Mouse (Mus musculus): ENCODE results near the gene Adprm. TPM values are rescaled to one million over a fixed set of nuclear protein-coding genes. Genes with fewer than 3 reads are reported as not detected.

Adprm gene
- 26.8 and 31.4 TPM in 2 replicates for polyA plus RNA-seq (2021; fragmentation: Nextera tagmentation)
- long read RNA-seq, experiment 1, transcript Adprm-201 (5 exons, 1,283 nt) = major isoform, 53 of 107 reads
- long read RNA-seq, experiment 1, transcript Adprm-204 (5 exons, 1,531 nt) = minor isoform, 12 of 107 reads
- long read RNA-seq, experiment 1, partial matches to known transcripts = 8 of 107 reads
- long read RNA-seq, experiment 1, other reads (novel, unspliced or antisense) = 34 of 107 reads
- long read RNA-seq, experiment 2, transcript Adprm-201 (5 exons, 1,283 nt) = major isoform, 17 of 34 reads
- long read RNA-seq, experiment 2, partial matches to known transcripts = 1 of 34 reads
- long read RNA-seq, experiment 2, other reads (novel, unspliced or antisense) = 12 of 34 reads

GRCm38 (mm10) chr11:67052321-67052952 is at the start of gene Adprm, which contains the start of gene Sco1:
TSS of gene Adprm (minus strand) at chr11:67052594.
TSS of gene Sco1 (plus strand) at chr11:67052670.

GRCm38 (mm10) chr11:67078000-67078399 is 25.6 kb upstream of the Adprm start, which contains the start of gene Myh3:
TSS of gene Myh3 (plus strand) at chr11:67078300.

GRCm38 (mm10) chr11:67024867-67025477 is 27.4 kb downstream of the Adprm start, which contains the start of gene Tmem220:
TSS of gene Tmem220 (plus strand) at chr11:67025154.

Other genes starting within 250 kb of the Adprm start
- 0.08 and 0.09 TPM in 2 replicates for gene Pirt, start 140.6 kb downstream of the Adprm start, polyA plus RNA-seq (2021; fragmentation: Nextera tagmentation)
- gene Tmem238l, start 96.0 kb downstream of the Adprm start, polyA plus RNA-seq (2021; fragmentation: Nextera tagmentation) = not detected in 2 replicates
- 1.8 and 2.5 TPM in 2 replicates for gene Tmem220, start 27.4 kb downstream of the Adprm start, polyA plus RNA-seq (2021; fragmentation: Nextera tagmentation)
- 3.0 and 4.8 TPM in 2 replicates for gene Sco1, start 76 bp upstream of the Adprm start, polyA plus RNA-seq (2021; fragmentation: Nextera tagmentation)
- 0.95 and 1.4 TPM in 2 replicates for gene Myh3, start 25.7 kb upstream of the Adprm start, polyA plus RNA-seq (2021; fragmentation: Nextera tagmentation)
- gene Myh2, start 118.4 kb upstream of the Adprm start, polyA plus RNA-seq (2021; fragmentation: Nextera tagmentation) = 0.35 and 0.37 TPM in 2 replicates
- gene Myh1, start 147.5 kb upstream of the Adprm start, polyA plus RNA-seq (2021; fragmentation: Nextera tagmentation) = 0.26 and 0.32 TPM in 2 replicates
- 0.08 TPM in 1 of 2 replicates, not detected in the other for gene Myh4, start 185.4 kb upstream of the Adprm start, polyA plus RNA-seq (2021; fragmentation: Nextera tagmentation)
- 0.08 and 0.11 TPM in 2 replicates for gene Myh8, start 224.5 kb upstream of the Adprm start, polyA plus RNA-seq (2021; fragmentation: Nextera tagmentation)